Mouse (Mus musculus) cerebellum, postnatal 36 days (tissue): ENCODE data around the gene Pwp1.
"Not testable (repeated sequence)": the region's sequence is repeated elsewhere in the genome, so short reads cannot be mapped to it uniquely, and the experiment has no call there.

ENCODE experiments used
- DNase-seq, 2 experiments: peaks; one replicate each; pipeline ENCODE4 v3.0.0; 2021 to 2022; ENCODE audit warnings: mixed read lengths in 2 of 2

The Pwp1 gene

DNA sequence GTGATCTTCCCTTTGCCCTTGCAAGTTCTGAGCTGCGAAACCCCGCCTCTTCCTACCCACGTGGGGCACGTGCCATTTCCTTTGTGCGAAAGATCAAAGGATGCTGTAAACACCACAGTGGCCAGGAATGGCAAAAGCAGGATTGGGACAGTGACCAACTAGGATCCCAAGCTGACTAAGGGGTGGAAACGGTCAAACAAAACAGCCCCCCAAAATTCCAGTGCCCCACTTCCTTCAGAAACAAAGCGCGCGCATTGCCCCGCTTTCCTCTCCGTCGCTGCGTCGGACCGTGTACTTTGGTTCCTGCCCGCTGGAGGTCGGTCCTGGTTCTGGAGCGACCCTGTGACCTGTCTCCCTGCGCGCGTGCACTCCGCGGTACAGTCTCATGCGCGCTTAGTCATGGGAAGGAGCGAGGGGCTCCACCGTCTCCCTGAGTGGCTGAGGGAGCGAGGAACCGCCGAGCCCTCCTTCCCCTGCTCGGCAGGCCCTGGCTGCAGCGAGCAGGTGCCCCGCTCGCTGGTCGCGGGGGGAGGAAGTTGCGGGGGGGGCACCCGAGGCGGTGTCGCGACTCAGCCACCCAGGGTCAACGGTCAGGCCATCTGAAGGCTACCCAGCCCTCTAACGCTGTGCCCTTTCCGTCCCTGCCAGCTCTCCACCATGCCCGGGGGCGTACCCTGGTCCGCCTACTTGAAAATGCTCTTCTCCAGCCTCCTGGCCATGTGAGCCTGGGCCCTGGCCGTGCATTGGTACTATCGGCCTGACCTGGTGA is at the start of gene Pwp1:
Gene Pwp1 (plus strand): TSS at position 410 of the 769 bp plus-strand sequence.
- peak; percentile 43 to 45 for DNase-seq

DNA sequence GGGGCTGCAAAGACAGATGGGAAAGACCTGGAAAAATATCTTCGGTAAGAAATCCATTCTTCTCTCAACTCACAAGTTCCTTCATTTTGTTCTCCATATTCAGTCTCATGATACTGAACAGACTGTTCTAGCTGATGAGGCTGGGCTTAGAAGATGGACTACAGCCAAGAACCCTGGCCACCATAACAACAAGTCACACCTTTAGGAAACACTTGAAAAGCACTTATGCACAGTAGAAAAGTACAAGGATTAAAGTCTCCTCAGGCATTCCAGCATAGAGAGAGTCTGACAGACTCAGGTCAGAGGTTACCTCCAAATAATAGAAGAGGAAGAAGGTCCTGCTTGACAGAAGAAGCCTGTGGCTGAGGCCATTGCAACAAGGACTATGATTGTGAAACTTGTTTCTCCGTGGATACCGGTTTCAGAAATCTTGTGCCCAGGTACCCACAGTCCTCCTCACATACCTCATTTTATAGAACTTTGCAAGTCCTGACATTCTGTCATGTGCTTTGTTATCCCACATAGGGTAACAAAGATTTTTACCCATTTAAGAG is 7.1 kb upstream of the Pwp1 start:
- DNase-seq = not testable (repeated sequence)

DNA sequence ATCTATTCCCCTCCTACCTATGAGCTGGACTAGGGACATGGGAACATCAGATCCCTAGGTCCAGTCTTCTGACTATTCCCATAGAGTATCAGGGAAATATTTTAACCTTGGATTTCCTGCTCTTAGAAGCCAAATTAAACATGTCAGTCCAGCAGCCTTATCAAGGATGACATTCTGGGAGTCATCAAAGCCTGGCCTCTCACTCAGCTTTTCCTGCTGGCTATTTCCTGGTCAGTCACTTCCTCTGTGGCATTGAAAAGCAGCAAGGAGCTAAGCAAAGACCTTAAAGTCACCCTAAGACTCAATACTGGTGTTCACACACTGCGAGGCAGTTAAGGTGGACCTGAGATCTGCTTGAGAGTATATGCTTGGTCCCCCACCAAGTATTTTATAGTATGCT is 5.5 kb upstream of the Pwp1 start:
- not testable (repeated sequence) for DNase-seq

DNA sequence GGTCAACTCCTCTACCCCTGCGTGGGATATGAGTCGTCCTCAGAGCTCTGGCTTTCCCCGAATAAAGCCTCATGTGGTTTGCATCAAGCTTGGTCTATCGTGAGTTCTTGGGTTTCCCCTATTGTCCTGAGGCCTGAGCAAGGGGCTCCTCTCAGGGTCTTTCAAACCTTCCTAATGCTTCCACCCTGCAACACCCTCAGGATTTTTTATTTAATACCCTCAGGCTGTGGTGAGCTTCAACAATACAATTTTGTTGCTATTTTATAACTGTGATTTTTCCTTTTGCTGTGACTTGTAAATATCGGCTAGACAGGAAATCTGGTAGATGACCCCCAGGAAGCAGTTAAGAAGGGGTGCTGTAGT is 591 bp upstream of the Pwp1 start:
- DNase-seq = not testable (repeated sequence)

DNA sequence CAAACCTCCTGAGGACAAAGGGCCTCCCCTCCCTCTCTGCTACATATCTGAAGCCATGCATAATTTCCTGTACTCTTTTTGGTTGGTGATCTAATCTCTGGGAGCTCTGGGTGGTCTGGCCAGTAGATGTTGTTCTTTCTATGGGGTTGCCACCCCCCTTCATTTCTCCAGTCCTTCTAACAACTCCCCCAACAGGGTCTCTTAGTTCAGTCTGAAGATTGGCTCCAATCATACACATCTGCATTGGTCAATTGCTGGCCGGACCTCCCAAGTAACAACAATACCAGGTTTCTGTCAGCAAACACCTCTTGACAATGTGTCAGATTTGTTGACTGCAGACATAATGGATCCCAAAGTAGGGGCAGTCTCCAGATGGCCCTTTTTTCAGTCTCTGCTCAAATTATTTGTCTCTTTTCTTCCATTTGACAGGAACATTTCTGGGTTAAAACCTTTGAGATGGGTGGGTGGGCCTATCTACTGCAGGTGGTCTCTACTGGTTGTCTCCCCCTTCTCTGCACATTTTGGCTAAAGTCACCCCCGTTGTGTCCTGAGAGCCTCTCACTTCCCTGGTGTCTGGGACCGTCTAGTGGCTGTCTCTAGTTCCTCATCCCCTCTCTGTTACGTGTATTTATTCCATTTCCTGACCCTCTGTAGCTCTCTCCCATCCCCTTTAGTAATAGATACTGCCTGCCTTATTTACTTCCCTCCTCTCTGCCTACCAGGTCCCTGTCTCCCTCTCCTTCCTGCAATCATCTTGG is 17.0 kb downstream of the Pwp1 start:
- DNase-seq = no peak

DNA sequence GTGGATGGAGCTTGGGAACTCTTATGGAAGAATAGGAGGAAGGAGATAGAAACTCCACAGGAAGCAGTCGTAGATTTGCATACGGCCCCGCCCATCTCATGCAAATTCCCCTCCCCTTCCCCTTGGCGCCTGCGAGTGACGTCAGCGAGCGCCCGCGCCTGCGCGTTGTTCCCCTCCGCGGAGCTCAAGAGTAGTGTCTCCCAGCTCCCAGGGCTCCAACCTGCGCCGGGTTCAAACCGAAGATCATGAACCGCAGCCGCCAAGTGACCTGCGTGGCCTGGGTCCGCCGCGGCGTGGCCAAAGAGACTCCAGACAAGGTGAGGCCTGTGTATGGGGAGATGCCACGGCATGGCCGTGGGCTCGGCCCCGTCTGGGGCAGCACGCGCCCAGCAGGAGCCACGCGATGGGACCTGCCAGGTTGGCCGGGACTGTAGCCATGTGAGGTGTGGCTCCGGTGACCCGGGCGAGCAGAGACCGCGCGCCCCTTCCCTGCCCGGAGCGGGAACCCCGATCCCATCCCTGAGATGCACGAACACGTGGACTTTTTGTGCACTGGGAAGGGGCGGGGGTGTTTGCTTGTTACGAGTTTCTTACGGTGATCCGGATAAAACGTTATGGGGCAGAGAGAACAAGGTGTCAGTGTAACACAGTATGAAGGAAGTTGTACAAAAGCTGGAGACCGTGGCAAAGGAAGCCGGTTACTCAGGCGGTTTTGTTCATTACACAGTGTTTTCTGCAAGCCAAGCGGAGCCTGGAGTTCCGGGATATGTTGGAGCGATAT is 42.6 kb downstream of the Pwp1 start:
- DNase-seq = peak; percentile 92 to 93

GRCm38 (mm10) chr10:85872479-85872773 is 43.1 kb downstream of the Pwp1 start:
- DNase-seq = no peak

DNA sequence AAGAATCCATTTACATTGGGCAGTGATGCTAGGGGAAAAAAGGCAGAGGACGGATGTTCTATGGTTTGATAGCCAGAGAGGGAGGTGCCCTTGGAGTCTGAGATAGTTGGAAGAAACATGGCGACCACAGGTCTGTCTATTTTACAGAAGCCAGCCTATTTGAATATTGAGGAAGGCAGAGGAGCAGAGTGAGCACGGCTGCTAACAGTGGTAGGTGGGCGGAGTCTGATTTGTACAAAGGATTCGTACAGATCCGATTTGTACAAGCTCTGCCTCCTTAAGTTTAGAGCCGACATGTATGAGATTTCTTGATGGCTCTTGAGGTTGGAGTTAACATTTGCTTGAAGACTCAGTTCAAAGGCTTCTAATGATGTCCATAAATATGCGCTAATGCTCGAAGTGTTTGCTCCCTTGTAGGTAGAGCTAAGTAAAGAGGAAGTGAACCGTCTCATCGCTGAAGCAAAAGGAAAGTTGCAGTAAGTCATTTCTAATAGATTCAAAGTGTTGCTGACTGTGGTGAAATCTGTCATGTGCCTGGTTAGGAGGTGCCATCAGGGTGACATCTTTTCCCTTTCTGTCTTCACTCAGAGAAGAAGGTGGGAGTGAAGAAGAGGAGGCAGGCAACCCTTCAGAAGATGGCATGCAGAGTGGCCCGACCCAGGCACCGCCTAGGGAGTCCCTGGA is 44.7 kb downstream of the Pwp1 start:
- no peak for DNase-seq

- no peak for DNase-seq
Measured at GRCm38 (mm10) chr10:85875812-85876211, 46.5 kb downstream of the Pwp1 start.

GRCm38 (mm10) chr10:85879886-85880486 is 50.7 kb downstream of the Pwp1 start:
- no peak for DNase-seq

- peak; percentile 94 to 96 for DNase-seq
Measured at GRCm38 (mm10) chr10:85916498-85917309, 87.4 kb downstream of the Pwp1 start, which contains the start of gene Prdm4. Gene Prdm4 (minus strand): TSS chr10:85917142.

DNA sequence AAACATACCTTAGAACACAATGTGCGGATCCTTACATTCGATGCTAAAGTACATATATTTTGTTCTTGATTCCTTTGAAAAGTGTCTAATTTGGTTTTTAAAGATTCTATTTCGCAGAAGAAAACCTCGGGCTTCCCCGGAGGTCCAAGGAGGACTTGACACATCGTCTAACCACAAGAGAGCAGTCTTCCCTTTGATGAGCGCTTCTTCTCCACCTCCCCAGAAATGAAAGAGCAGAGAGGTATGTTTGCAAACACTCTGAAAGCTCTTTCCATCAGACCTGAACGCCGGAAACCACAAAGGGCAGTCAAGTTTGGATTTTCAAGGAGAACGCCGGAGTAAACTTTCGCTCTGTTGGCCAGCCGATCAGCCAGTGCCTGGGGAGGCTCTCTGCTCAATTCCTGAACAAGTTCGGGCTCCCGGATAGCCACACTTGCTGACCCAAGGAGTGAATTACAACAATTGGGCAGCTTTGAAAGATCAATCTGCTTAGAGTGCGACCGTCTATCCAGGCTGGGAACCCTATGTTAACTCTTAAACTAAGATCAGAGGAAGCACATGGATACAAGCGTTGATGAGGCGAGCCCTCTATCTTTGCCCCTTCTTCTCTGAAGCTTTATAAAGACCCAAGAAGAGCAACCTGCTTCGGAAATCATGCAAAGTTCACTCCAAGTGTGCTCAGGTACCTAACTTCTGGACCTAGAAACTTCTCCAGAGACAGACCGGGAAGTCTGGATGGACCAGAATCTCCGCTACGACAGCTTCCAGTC is 98.6 kb downstream of the Pwp1 start, which contains the start of gene Ascl4:
Gene Ascl4 (plus strand): TSS at position 6 of the 770 bp plus-strand sequence.
- DNase-seq = peak in 1 of 2 experiments; percentile 26

GRCm38 (mm10) chr10:85928499-85929207 is 99.4 kb downstream of the Pwp1 start:
- DNase-seq = peak; percentile 83 to 87

GRCm38 (mm10) chr10:85929208-85929591 is 99.9 kb downstream of the Pwp1 start:
- DNase-seq = peak in 1 of 2 experiments; percentile 13

- no peak for DNase-seq
Measured at GRCm38 (mm10) chr10:85929962-85930361, 100.7 kb downstream of the Pwp1 start.

GRCm38 (mm10) chr10:85936280-85936965 is 107.1 kb downstream of the Pwp1 start:
- DNase-seq = no peak
